Mouse (Mus musculus) MEL (cell line): ENCODE measurements around the gene Dusp8. TPM values are rescaled to one million over a fixed set of nuclear protein-coding genes. Genes with fewer than 3 reads are reported as not detected.

ENCODE experiments used
- DNase-seq: peaks from one replicate; pipeline ENCODE4 v3.0.0; 2011; ENCODE audit warnings: low read depth, low spot score
- H3K27ac ChIP-seq: 2 replicates; pipeline ENCODE4 v1.5.1; 2012; ENCODE audit warnings: low read depth, mild to moderate bottlenecking, control low read depth, low read length, moderate library complexity; ENCODE audit not compliant: control insufficient read depth
- H3K27me3 ChIP-seq, 2 experiments: fragments of 150-350 bp in 1 of 2; sonication (generic) in 1 of 2; 2 replicates each; pipeline ENCODE4 v1.6.1; 2012; ENCODE audit warnings: low read length in 2 of 2, mild to moderate bottlenecking in 2 of 2, improper control_type of control experiment in 1 of 2, moderate library complexity in 1 of 2; ENCODE audit not compliant: insufficient read depth in 2 of 2, control insufficient read depth in 1 of 2
- H3K36me3 ChIP-seq, 2 experiments: 2 replicates each; pipeline ENCODE4 v1.6.1; 2012 to 2014; ENCODE audit warnings: low read length in 2 of 2, improper control_type of control experiment in 1 of 2, inconsistent platforms in 1 of 2, mild to moderate bottlenecking in 1 of 2; ENCODE audit not compliant: insufficient read depth in 2 of 2, control insufficient read depth in 1 of 2
- H3K4me1 ChIP-seq, 2 experiments: fragments of 150-350 bp in 1 of 2; sonication (generic) in 1 of 2; 2 replicates each; pipeline ENCODE4 v1.6.1; 2012; ENCODE audit warnings: low read length in 2 of 2, improper control_type of control experiment in 1 of 2, mild to moderate bottlenecking in 1 of 2; ENCODE audit not compliant: insufficient read depth in 2 of 2, control insufficient read depth in 1 of 2
- H3K4me3 ChIP-seq, 2 experiments: fragments of 150-350 bp in 1 of 2; sonication (generic) in 1 of 2; 2 replicates each; pipeline ENCODE4 v1.5.1; 2012; ENCODE audit warnings: low read depth in 2 of 2, low read length in 2 of 2, mild to moderate bottlenecking in 2 of 2, moderate library complexity in 2 of 2, control low read depth in 1 of 2, improper control_type of control experiment in 1 of 2; ENCODE audit not compliant: control insufficient read depth in 1 of 2, insufficient read depth in 1 of 2
- H3K79me2 ChIP-seq: 2 replicates; pipeline ENCODE4 v1.6.1; 2012; ENCODE audit warnings: mild to moderate bottlenecking, low read length, moderate library complexity; ENCODE audit not compliant: control insufficient read depth, poor library complexity, insufficient read depth
- H3K9ac ChIP-seq: 2 replicates; pipeline ENCODE4 v1.6.1; 2012; ENCODE audit warnings: low read depth, mild to moderate bottlenecking, control low read depth, low read length, moderate library complexity; ENCODE audit not compliant: control insufficient read depth, poor library complexity, severe bottlenecking
- H3K9me3 ChIP-seq: fragments of 150-350 bp; sonication (generic); replicated peaks from 2 replicates; pipeline ENCODE4 v1.6.1; 2012; ENCODE audit warnings: mild to moderate bottlenecking, low read length, improper control_type of control experiment, moderate library complexity; ENCODE audit not compliant: insufficient read depth
- BHLHE40 ChIP-seq: IDR thresholded peaks from 2 replicates; pipeline ENCODE4 v1.6.1; 2012; ENCODE audit warnings: low read depth, mild to moderate bottlenecking, inconsistent platforms, low read length, improper control_type of control experiment, borderline replicate concordance
- CHD1 ChIP-seq: IDR thresholded peaks from 2 replicates; pipeline ENCODE4 v1.6.1; 2012; ENCODE audit warnings: low read depth, mild to moderate bottlenecking, inconsistent platforms, low read length, improper control_type of control experiment
- CHD2 ChIP-seq: IDR thresholded peaks from 2 replicates; pipeline ENCODE4 v1.6.1; 2011; ENCODE audit warnings: low read length, improper control_type of control experiment
- CTCF ChIP-seq, 3 experiments: IDR thresholded peaks in 2 of 3; conservative IDR thresholded peaks in 1 of 3; 2 replicates each; pipeline ENCODE4 v1.5.1; 2011 to 2012; ENCODE audit warnings: low read length in 3 of 3, low read depth in 2 of 3, mild to moderate bottlenecking in 2 of 3, improper control_type of control experiment in 1 of 3, inconsistent platforms in 1 of 3, mixed read lengths in 1 of 3, moderate library complexity in 1 of 3; ENCODE audit not compliant: control insufficient read depth in 1 of 3, insufficient read depth in 1 of 3, poor library complexity in 1 of 3, severe bottlenecking in 1 of 3
- E2F4 ChIP-seq: IDR thresholded peaks from 2 replicates; pipeline ENCODE4 v1.6.1; 2011; ENCODE audit warnings: low read depth, low read length, improper control_type of control experiment, borderline replicate concordance
- ELF1 ChIP-seq: IDR thresholded peaks from 2 replicates; pipeline ENCODE4 v1.6.1; 2014; ENCODE audit warnings: low read depth, mild to moderate bottlenecking, inconsistent platforms, low read length, improper control_type of control experiment, moderate library complexity
- EP300 ChIP-seq, 2 experiments: IDR thresholded peaks; 2 replicates each; pipeline ENCODE4 v1.6.1; 2011; ENCODE audit warnings: improper control_type of control experiment in 2 of 2, low read length in 2 of 2, low read depth in 1 of 2, mild to moderate bottlenecking in 1 of 2
- ETS1 ChIP-seq: IDR thresholded peaks from 2 replicates; pipeline ENCODE4 v1.6.1; 2012; ENCODE audit warnings: low read depth, mild to moderate bottlenecking, inconsistent platforms, low read length, improper control_type of control experiment, moderate library complexity
- GABPA ChIP-seq: IDR thresholded peaks from 2 replicates; pipeline ENCODE4 v1.6.1; 2012; ENCODE audit warnings: low read depth, mild to moderate bottlenecking, inconsistent platforms, low read length, improper control_type of control experiment, moderate library complexity
- GATA1 ChIP-seq: IDR thresholded peaks from 2 replicates; pipeline ENCODE4 v1.6.1; 2011; ENCODE audit warnings: low read depth, low read length, improper control_type of control experiment
- HCFC1 ChIP-seq: IDR thresholded peaks from 2 replicates; pipeline ENCODE4 v1.6.1; 2012; ENCODE audit warnings: low read depth, mild to moderate bottlenecking, inconsistent platforms, low read length, improper control_type of control experiment, moderate library complexity
- JUND ChIP-seq: IDR thresholded peaks from 2 replicates; pipeline ENCODE4 v1.6.1; 2011; ENCODE audit warnings: low read depth, mild to moderate bottlenecking, improper control_type of control experiment, low read length
- KAT2A ChIP-seq: conservative IDR thresholded peaks from 2 replicates; pipeline ENCODE4 v1.6.1; 2012; ENCODE audit warnings: low read depth, low read length, improper control_type of control experiment, inconsistent platforms
- MAZ ChIP-seq: IDR thresholded peaks from 2 replicates; pipeline ENCODE4 v1.6.1; 2012; ENCODE audit warnings: low read depth, mild to moderate bottlenecking, inconsistent platforms, low read length, improper control_type of control experiment
- MYB ChIP-seq: IDR thresholded peaks from 2 replicates; pipeline ENCODE4 v1.6.1; 2011; ENCODE audit warnings: mild to moderate bottlenecking, low read depth, low read length, improper control_type of control experiment
- POLR2AphosphoS2 ChIP-seq: IDR thresholded peaks from 2 replicates; pipeline ENCODE4 v1.6.1; 2011; ENCODE audit warnings: low read length, improper control_type of control experiment
- POLR2AphosphoS5 ChIP-seq: IDR thresholded peaks from 2 replicates; pipeline ENCODE4 v1.6.1; 2012; ENCODE audit warnings: low read depth, borderline replicate concordance, mild to moderate bottlenecking, inconsistent platforms, low read length, moderate library complexity, mixed read lengths
- RAD21 ChIP-seq: IDR thresholded peaks from 2 replicates; pipeline ENCODE4 v1.6.1; 2011; ENCODE audit warnings: mild to moderate bottlenecking, low read depth, low read length, improper control_type of control experiment
- SIN3A ChIP-seq: IDR thresholded peaks from 2 replicates; pipeline ENCODE4 v1.6.1; 2012; ENCODE audit warnings: low read length, improper control_type of control experiment, inconsistent platforms
- SMC3 ChIP-seq: IDR thresholded peaks from 2 replicates; pipeline ENCODE4 v1.6.1; 2011; ENCODE audit warnings: low read depth, low read length, improper control_type of control experiment
- TAL1 ChIP-seq: IDR thresholded peaks from 2 replicates; pipeline ENCODE4 v1.6.1; 2012; ENCODE audit warnings: mild to moderate bottlenecking, inconsistent platforms, low read length, moderate library complexity, mixed read lengths
- TBP ChIP-seq: IDR thresholded peaks from 2 replicates; pipeline ENCODE4 v1.8.0; 2011; ENCODE audit warnings: low read depth, low read length, improper control_type of control experiment
- TCF12 ChIP-seq: IDR thresholded peaks from 2 replicates; pipeline ENCODE4 v1.6.1; 2014; ENCODE audit warnings: low read depth, mild to moderate bottlenecking, inconsistent platforms, low read length, improper control_type of control experiment, moderate library complexity
- USF1 ChIP-seq: IDR thresholded peaks from 2 replicates; pipeline ENCODE4 v1.6.1; 2014; ENCODE audit warnings: low read depth, mild to moderate bottlenecking, inconsistent platforms, low read length, improper control_type of control experiment, moderate library complexity
- USF2 ChIP-seq, 2 experiments: IDR thresholded peaks; 2 replicates each; pipeline ENCODE4 v1.6.1; 2011 to 2012; ENCODE audit warnings: improper control_type of control experiment in 2 of 2, low read length in 2 of 2, borderline replicate concordance in 1 of 2, inconsistent platforms in 1 of 2, low read depth in 1 of 2, mild to moderate bottlenecking in 1 of 2; ENCODE audit not compliant: insufficient read depth in 1 of 2
- ZC3H11A ChIP-seq: IDR thresholded peaks from 2 replicates; pipeline ENCODE4 v1.6.1; 2012; ENCODE audit warnings: low read depth, mild to moderate bottlenecking, inconsistent platforms, low read length, improper control_type of control experiment
- ZKSCAN1 ChIP-seq: IDR thresholded peaks from 2 replicates; pipeline ENCODE4 v1.6.1; 2012; ENCODE audit warnings: low read depth, mild to moderate bottlenecking, inconsistent platforms, low read length, improper control_type of control experiment, moderate library complexity
- ZMIZ1 ChIP-seq: IDR thresholded peaks from 2 replicates; pipeline ENCODE4 v1.6.1; 2012; ENCODE audit warnings: low read depth, mild to moderate bottlenecking, inconsistent platforms, low read length, improper control_type of control experiment, moderate library complexity
- ZNF384 ChIP-seq: IDR thresholded peaks from 2 replicates; pipeline ENCODE4 v1.6.1; 2012; ENCODE audit warnings: low read depth, mild to moderate bottlenecking, inconsistent platforms, low read length, improper control_type of control experiment
- polyA plus RNA-seq, 2 experiments: library from polyadenylated mRNA; stranded (reverse) in 1 of 2; unstranded in 1 of 2; fragments of >175 nt in 1 of 2; fragments of >200 nt in 1 of 2; gene quantifications; 2 replicates each; pipeline versions ENCODE4 v1.2.1 to v1.2.4; 2012; ENCODE audit warnings: low replicate concordance in 2 of 2, low read depth in 1 of 2; ENCODE audit not compliant: insufficient read length in 2 of 2, insufficient read depth in 1 of 2, missing spikeins in 1 of 2
- total RNA-seq: library from RNA; depleted of rRNA; stranded (reverse); fragments of 300-350 nt; gene quantifications from 2 replicates; pipeline ENCODE4 v1.2.3, GENCODE M21; 2012

Gene Dusp8
- total and polyA plus RNA-seq, 3 experiments: 0.23 to 0.31 TPM; not detected in 1

GRCm38 (mm10) chr7:142071212-142071578, 24.4 kb downstream of the Dusp8 start:
- peaks cover 13 to 21% of the 10 kb centered on the region in 2 experiments for H3K27me3 ChIP-seq
- no peaks in the 10 kb centered on the region for H3K9me3 ChIP-seq
- no peak overlapping the region for H3K27ac ChIP-seq
- TF ChIP-seq MAZ: no peak
- TF ChIP-seq RAD21: no peak
- TF ChIP-seq CHD1: no peak
- TF ChIP-seq CHD2: no peak
- TF ChIP-seq BHLHE40: no peak
- H3K9ac ChIP-seq: no peak overlapping the region
- H3K4me3 ChIP-seq: no peak overlapping the region
- no peak for DNase-seq
- peaks cover 0 to 4% of the 10 kb centered on the region in 2 experiments; a peak in 1 of 4 replicates for H3K4me1 ChIP-seq
- no peaks in the 10 kb centered on the region for H3K79me2 ChIP-seq
- H3K36me3 ChIP-seq: no peaks in the 10 kb centered on the region

DNA sequence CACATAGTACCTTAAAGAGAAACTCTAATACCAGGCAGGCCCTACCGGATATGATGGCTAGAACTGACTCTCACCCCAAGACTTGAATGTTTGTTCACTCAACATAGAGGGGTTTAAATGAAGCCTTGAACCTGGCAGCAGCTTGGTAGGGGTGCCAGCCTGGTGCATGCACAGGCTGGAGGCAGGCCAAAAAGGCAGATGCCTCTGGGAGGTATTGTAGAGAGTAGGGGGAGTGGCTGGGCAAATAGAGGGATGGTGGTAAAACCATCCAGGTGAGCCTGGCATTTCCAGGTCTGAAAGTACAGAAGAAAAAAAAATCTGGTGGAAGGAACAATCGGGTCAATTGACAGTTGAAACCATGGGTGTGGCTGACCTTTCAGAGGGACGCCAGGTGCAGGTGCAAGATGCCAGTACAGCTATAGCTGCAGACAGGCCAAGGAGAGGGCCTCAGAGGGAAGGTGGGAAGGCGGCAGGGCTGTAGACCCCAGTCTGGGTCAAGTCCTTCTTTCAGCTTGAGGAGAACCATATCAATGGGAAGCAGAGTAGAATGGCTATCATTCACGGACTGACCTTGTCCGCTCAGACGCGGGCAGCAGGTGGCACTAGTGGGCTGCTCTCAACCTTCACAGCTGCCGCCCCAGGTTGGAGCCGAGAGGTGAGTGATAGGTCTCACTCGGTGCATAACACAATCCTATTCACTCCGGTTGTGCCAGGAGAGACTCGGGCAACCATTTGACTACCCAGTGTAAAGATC, 25.0 kb downstream of the Dusp8 start:
- Histone ChIP-seq H3K4me1 (peaks cover 0 to 4% of the 10 kb centered on the region in 2 experiments; a peak in 1 of 4 replicates), H3K4me3 (no peak overlapping the region), H3K36me3 (no peaks in the 10 kb centered on the region), H3K27me3 (peaks cover 16 to 21% of the 10 kb centered on the region in 2 experiments), H3K9ac (no peak overlapping the region), H3K9me3 (no peaks in the 10 kb centered on the region), H3K79me2 (no peaks in the 10 kb centered on the region), H3K27ac (no peak overlapping the region)
- TF ChIP-seq ZKSCAN1 (no peak), GATA1 (no peak), HCFC1 (no peak), JUND (no peak), POLR2AphosphoS5 (no peak), ELF1 (no peak), KAT2A (no peak), MAZ (no peak), ZNF384 (no peak), MYB (no peak), ZC3H11A (peak; percentile 65), TAL1 (no peak), EP300 (IDR thresholded peaks at IDR 0.05; ENCODE audit: low read depth in 1 of 2, low read length in 2 of 2) (no peak), CHD2 (no peak), ETS1 (no peak), ZMIZ1 (no peak), BHLHE40 (no peak), POLR2AphosphoS2 (no peak), USF2 (IDR thresholded peaks at IDR 0.05; ENCODE audit: borderline replicate concordance in 1 of 2, insufficient read depth in 1 of 2, low read depth in 1 of 2, low read length in 2 of 2) (no peak), RAD21 (peak; percentile 81), TCF12 (no peak), SMC3 (peak; percentile 90), E2F4 (no peak), TBP (no peak), SIN3A (no peak), GABPA (no peak), CTCF (IDR thresholded peaks at IDR 0.05 in 2 of 3, conservative IDR thresholded peaks at IDR 0.05 in 1 of 3; ENCODE audit: control insufficient read depth in 1 of 3, insufficient read depth in 1 of 3, low read depth in 2 of 3, low read length in 3 of 3, poor library complexity in 1 of 3, severe bottlenecking in 1 of 3) (peak; percentile 60 to 85 (median 85)), USF1 (no peak)
- peak; percentile 51 for DNase-seq
